Mouse (Mus musculus) kidney, postnatal 4 days (tissue): Measurements from ENCODE around the gene Sfxn3.

Source experiments
- DNase-seq, 2 experiments: peaks; one replicate each; pipeline ENCODE4 v3.0.0; 2021; ENCODE audit warnings: mixed read lengths in 2 of 2

The Sfxn3 gene

DNA sequence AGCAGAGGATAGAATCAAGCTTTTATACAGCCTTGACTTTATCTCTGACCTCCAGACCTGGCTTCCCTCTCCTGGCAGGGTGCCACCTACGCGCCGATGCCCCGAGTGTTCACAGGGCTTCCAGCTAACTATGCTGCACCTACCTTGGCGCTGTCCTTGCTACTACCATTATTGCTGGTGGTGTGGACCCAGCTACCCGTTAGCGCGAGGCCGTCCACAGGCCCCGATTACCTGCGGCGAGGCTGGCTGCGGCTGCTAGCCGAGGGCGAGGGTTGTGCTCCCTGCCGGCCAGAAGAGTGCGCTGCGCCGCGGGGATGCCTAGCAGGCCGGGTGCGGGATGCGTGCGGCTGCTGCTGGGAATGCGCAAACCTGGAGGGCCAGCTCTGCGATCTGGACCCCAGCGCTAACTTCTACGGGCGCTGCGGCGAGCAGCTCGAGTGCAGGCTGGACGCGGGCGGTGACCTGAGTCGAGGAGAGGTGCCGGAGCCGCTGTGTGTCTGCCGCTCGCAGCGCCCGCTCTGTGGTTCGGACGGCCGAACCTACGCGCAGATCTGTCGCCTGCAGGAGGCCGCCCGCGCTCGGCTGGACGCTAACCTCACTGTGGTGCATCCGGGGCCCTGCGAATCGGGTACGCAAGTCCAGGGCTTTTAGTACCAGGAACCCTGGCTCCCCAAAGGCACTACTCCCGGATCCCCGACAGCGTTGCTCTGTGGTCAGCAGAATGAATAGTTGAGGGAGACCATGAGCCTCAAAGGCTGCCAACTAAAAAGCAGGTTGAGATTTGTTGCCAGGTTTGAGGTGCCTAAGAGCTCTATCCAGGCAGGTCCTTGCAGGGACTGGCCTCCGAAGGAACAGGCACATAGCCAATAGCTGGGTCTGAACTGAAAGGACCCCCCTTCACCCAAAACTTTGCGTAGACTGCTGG, 29.5 kb downstream of the Sfxn3 start:
- DNase-seq: peak; percentile 75 to 85

GRCm38 (mm10) chr19:45077742-45078645, 30.7 kb downstream of the Sfxn3 start:
- no peak for DNase-seq

- peak; percentile 38 to 64 for DNase-seq
Measured at GRCm38 (mm10) chr19:45078971-45079764, 31.9 kb downstream of the Sfxn3 start.

DNA sequence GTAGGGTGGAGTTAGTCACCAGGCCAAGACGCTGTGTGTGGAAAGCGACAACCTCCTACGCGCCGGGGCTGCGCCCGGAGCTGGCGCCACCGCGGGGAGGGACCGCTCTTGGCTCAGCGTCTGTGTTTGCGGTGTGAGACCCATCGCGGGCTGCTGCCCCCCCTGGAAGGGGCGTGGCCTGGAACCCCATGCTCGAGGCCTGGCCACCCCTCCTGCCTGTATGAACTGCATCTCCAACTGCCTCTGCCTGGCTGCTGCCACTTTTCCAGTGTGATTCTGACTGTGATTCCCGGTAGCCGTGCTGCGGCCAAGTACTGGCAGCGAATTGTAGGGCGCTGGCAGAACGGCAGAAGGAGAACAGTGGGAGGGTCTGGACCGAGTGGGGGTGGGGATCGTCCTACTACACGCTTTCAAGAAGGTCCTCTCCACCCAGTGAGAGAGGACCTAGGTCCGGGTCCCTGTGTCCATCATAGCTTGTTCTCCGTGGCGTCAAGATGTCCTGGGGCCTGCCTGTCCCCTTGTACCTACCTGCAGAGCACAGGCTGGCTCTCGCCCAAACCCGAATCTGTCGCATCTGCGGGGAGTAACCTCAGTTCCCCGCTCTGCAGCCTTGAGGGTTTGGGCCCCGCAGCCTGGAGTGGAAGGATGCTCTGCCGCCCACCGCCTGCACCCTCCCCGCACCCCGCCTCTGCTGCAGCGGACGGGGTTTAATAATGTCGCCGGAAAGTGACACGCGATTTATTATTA, 32.6 kb downstream of the Sfxn3 start:
- DNase-seq: peak; percentile 83 to 88

DNA sequence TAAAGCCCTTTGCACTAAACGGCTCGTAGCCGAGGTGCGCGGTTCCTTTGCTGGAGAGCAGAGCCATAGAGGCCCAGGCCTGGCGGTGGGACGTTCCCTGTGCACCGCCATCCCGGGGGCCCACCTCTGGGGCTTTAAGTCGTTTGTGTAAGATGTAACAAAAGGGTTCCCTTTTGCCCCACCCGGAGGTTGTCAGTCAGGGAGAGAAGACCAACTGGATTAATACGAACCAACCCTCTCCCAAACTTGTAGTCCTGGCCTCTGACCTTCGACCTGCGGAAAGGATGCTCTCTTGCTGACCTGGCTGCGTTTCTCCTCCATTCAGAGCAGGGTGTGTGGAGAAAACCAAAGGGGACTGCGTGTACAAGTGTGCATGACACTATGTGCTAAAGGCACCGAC, 33.4 kb downstream of the Sfxn3 start:
- no peak for DNase-seq

GRCm38 (mm10) chr19:45081279-45081678, 34.0 kb downstream of the Sfxn3 start:
- peak; percentile 86 to 87 for DNase-seq

- peak; percentile 79 to 82 for DNase-seq
Measured at GRCm38 (mm10) chr19:45081841-45082550, 34.7 kb downstream of the Sfxn3 start.

- DNase-seq: peak; percentile 87 to 88
Measured at GRCm38 (mm10) chr19:45097868-45098267, 50.6 kb downstream of the Sfxn3 start.

DNA sequence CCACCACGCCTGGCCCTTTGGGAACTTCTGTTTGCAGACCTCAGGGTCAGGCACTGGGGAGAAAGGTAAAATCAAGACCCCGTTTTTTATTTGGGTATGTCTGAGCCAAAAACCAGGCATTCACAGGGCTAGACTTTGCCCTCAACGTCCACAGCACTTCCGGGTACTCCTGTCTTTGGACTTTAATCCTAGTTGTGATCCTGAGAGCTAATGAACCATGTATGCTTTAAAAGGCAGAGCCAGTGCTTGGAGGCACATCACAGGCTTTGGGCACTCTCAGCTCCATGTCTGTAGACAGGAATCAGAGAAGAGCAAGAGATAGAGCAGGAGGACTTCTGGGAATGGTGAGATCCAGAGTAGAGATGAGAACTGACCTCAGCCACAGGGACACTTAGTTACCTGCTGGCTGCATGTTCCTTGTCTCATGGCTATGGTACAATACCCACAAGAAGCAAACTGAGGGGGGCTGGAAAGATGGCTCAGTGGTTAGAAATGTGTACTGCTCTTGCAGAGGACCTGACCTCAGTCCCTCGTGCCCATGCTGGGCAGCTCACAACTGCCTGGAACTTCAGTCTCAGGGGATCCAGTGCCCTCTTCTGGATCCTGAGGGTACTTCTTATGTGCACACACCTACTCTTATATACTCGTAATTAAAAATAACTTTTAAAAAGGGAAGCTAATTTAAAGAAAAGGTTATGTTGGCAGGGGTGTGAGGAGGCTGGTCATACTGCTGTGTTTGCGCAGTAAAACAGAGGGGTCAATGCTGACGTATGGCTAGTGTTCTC, 53.4 kb downstream of the Sfxn3 start:
- no peak for DNase-seq

DNA sequence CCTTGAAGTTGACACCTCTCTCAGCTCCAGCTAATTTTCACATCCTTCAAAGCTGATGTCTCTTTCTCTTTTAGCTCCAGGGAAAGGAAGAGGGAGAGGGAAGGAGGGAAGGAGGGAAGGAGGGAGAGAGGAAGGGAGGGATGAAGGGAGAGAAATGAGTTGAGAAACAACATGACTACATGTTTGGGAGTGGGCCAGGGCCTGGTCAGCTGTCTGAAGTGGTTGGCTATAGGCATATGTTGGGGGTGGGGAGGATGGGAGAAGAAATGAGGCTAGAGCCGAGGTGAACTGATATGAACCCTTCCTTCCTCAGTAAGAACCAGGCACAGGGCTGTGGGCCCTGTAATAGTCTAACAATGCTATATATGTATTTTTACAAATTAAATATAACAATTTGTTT, 58.3 kb downstream of the Sfxn3 start:
- DNase-seq: no peak
